Mouse (Mus musculus) myocyte (in vitro differentiated cells): Measurements from ENCODE around the gene Ccdc42. TPM values are rescaled to one million over a fixed set of nuclear protein-coding genes. Genes with fewer than 3 reads are reported as not detected.

ENCODE experiments used
- H3K27me3 ChIP-seq: one replicate; pipeline ENCODE4 v1.6.1; 2011; ENCODE audit not compliant: control insufficient read depth, insufficient read depth, insufficient read length
- H3K36me3 ChIP-seq: one replicate; pipeline ENCODE4 v1.6.1; 2011; ENCODE audit not compliant: control insufficient read depth, insufficient read depth
- H3K4me2 ChIP-seq: one replicate; pipeline ENCODE4 v1.6.1; 2011; ENCODE audit warnings: low read depth, control low read depth
- H3K4me3 ChIP-seq: one replicate; pipeline ENCODE4 v1.5.1; 2011; ENCODE audit warnings: mild to moderate bottlenecking, control low read depth, moderate library complexity
- H3K79me2 ChIP-seq: one replicate; pipeline ENCODE4 v1.6.1; 2011; ENCODE audit not compliant: control insufficient read depth, insufficient read depth
- H3ac ChIP-seq: one replicate; pipeline ENCODE4 v1.6.1; 2011; ENCODE audit not compliant: control insufficient read depth, insufficient read length
- CEBPB ChIP-seq: IDR thresholded peaks from 2 replicates; pipeline ENCODE4 v1.6.1; 2011; ENCODE audit warnings: mild to moderate bottlenecking, moderate library complexity; ENCODE audit not compliant: poor library complexity, insufficient read depth, severe bottlenecking
- E2F4 ChIP-seq: IDR thresholded peaks from one replicate; pipeline ENCODE4 v1.6.1; 2011; ENCODE audit warnings: mild to moderate bottlenecking, control low read depth, moderate library complexity; ENCODE audit not compliant: insufficient read depth
- MAX ChIP-seq: IDR thresholded peaks from one replicate; pipeline ENCODE4 v1.6.1; 2011; ENCODE audit warnings: low read depth, mild to moderate bottlenecking, control low read depth
- MYOD1 ChIP-seq, 3 experiments: IDR thresholded peaks; one replicate each; pipeline ENCODE4 v1.6.1; 2011; ENCODE audit warnings: control low read depth in 2 of 3, low read depth in 2 of 3, mild to moderate bottlenecking in 2 of 3, moderate library complexity in 1 of 3; ENCODE audit not compliant: insufficient read length in 2 of 3, control insufficient read depth in 1 of 3
- MYOG ChIP-seq, 3 experiments: IDR thresholded peaks; one replicate each; pipeline ENCODE4 v1.6.1; 2011; ENCODE audit warnings: control low read depth in 2 of 3, low read depth in 2 of 3, mild to moderate bottlenecking in 2 of 3; ENCODE audit not compliant: insufficient read length in 2 of 3, control insufficient read depth in 1 of 3, insufficient read depth in 1 of 3
- POLR2A ChIP-seq: IDR thresholded peaks from one replicate; pipeline ENCODE4 v1.6.1; 2011; ENCODE audit warnings: low read depth, mild to moderate bottlenecking, control low read depth, moderate library complexity; ENCODE audit not compliant: insufficient read length
- POLR2AphosphoS2 ChIP-seq: IDR thresholded peaks from one replicate; pipeline ENCODE4 v1.6.1; 2011; ENCODE audit warnings: low read depth, control low read depth; ENCODE audit not compliant: insufficient read length
- REST ChIP-seq: IDR thresholded peaks from one replicate; pipeline ENCODE4 v1.6.1; 2011; ENCODE audit warnings: mild to moderate bottlenecking, control low read depth, moderate library complexity; ENCODE audit not compliant: insufficient read depth, insufficient read length
- SRF ChIP-seq: IDR thresholded peaks from one replicate; pipeline ENCODE4 v1.6.1; 2011; ENCODE audit warnings: low read depth; ENCODE audit not compliant: control insufficient read depth, insufficient read length
- TCF12 ChIP-seq: IDR thresholded peaks from one replicate; pipeline ENCODE4 v1.6.1; 2011; ENCODE audit warnings: mild to moderate bottlenecking, control low read depth; ENCODE audit not compliant: poor library complexity, insufficient read depth, severe bottlenecking
- TCF3 ChIP-seq: IDR thresholded peaks from one replicate; pipeline ENCODE4 v1.6.1; 2011; ENCODE audit warnings: low read depth, control low read depth; ENCODE audit not compliant: insufficient read length
- USF1 ChIP-seq: IDR thresholded peaks from one replicate; pipeline ENCODE4 v1.6.1; 2011; ENCODE audit warnings: low read depth, mild to moderate bottlenecking, control low read depth, moderate library complexity
- polyA plus RNA-seq: library from polyadenylated mRNA; unstranded; fragments of >200 nt; fragmentation: generic; extraction: Trizol; gene quantifications from one replicate; pipeline ENCODE4 v1.2.1, GENCODE M21; 2012; ENCODE audit warnings: missing spikeins

Gene Ccdc42
- polyA plus RNA-seq, 1 experiment: not detected

- Histone ChIP-seq H3ac (no peak overlapping the region), H3K79me2 (no peaks in the 10 kb centered on the region), H3K27me3 (no peaks in the 10 kb centered on the region), H3K4me2 (peak overlapping the region; percentile 75), H3K36me3 (no peaks in the 10 kb centered on the region), H3K4me3 (peak overlapping the region; percentile 14)
- peak; percentile 98 for TF ChIP-seq SRF
- no peak for TF ChIP-seq TCF3
- peak; percentile 63 for TF ChIP-seq CEBPB
Measured at GRCm38 (mm10) chr11:68623225-68623870, 36.5 kb downstream of the Ccdc42 start.

- Histone ChIP-seq H3ac (no peak overlapping the region), H3K4me3 (peak overlapping the region; percentile 14), H3K79me2 (no peaks in the 10 kb centered on the region), H3K27me3 (no peaks in the 10 kb centered on the region), H3K4me2 (peak overlapping the region; percentile 75), H3K36me3 (no peaks in the 10 kb centered on the region)
- TF ChIP-seq MAX (no peak), TCF12 (no peak)
Measured at GRCm38 (mm10) chr11:68623871-68624258, 37.0 kb downstream of the Ccdc42 start.

DNA sequence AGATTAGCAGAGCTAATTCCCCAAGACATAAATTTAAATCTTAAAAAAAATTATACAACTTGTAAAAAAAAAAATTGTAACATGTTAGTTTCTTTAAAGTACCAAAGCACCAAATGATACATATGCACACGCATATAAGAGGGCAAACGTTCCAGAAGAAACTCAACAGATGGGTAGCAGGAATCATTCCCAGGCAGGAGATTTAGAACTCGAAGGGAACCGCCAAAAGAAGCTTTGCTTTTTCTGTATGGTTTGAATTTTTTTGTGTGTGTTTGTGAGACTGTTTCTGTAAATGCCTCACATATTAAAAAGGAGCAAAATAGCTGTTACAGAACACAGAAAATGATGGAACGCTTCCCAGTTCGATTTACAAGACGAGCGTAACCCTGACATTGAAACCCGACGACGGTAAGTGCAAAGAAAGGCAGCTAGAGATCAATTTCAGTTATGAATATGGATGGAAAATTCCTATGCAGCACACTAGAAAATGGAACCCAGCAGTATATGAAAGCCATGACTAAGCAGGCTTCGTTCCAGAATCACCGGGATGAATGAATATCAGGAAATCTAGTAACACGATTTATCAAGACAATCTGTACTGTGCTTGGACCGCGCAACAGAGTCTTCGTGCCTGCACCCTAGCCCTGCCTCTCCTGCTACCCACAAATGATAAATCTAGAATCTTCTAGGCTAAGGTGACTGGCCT lies 44.9 kb downstream of the Ccdc42 start:
- Histone ChIP-seq H3K79me2 (no peaks in the 10 kb centered on the region), H3K4me3 (no peak overlapping the region), H3K4me2 (no peak overlapping the region), H3ac (no peak overlapping the region), H3K36me3 (no peaks in the 10 kb centered on the region), H3K27me3 (no peaks in the 10 kb centered on the region)
- no peak for TF ChIP-seq USF1
- no peak for TF ChIP-seq TCF12
- no peak for TF ChIP-seq POLR2A
- TF ChIP-seq E2F4: no peak
- no peak for TF ChIP-seq MAX
- no peak for TF ChIP-seq MYOD1 (IDR thresholded peaks at IDR 0.05; ENCODE audit: control insufficient read depth in 1 of 3, insufficient read length in 2 of 3, low read depth in 2 of 3)
- TF ChIP-seq MYOG (IDR thresholded peaks at IDR 0.05; ENCODE audit: control insufficient read depth in 1 of 3, insufficient read depth in 1 of 3, insufficient read length in 2 of 3, low read depth in 2 of 3): no peak
- TF ChIP-seq SRF: no peak
- no peak for TF ChIP-seq TCF3
- TF ChIP-seq CEBPB: no peak
- no peak for TF ChIP-seq REST
- TF ChIP-seq POLR2AphosphoS2: no peak

DNA sequence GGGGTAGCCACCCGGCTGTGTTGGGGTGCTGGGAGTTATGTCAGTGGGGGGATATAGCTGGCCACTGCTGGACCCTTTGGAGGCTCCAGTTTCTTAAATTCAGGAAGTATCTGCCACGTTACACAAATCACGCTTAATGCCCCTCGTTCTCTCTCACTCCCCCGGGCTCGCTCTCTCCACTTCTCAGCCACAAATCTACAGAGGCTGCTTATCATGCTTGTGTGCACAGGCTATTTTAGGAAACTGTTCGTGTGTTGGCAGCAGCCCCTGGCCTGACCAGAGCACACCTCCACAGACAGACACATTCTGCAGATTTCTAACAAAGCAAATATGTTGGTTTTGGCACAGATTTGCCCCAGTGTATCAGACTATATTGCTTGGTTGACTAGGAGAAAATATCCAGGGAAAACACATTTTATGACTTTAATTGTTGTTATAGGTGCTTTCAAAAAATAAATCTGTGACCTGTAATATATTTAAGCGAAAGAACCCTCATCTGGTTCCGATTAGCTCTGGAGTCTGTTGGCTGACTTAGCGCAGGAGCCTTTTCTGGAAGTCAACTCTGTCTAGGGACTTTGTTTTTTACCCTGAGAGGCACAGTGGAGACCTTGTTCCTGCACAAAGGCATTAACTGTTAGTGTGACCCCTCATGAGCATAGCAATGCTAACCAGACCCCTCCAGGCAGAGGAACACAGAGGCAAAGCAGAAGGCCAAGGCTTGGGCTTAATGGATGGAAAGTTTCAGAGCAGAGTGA lies 51.2 kb downstream of the Ccdc42 start:
- no peaks in the 10 kb centered on the region for H3K79me2 ChIP-seq
- H3K4me3 ChIP-seq: no peak overlapping the region
- peak overlapping the region; percentile 24 for H3K4me2 ChIP-seq
- TF ChIP-seq POLR2A: no peak
- no peak for TF ChIP-seq CEBPB
- TF ChIP-seq TCF12: no peak
- TF ChIP-seq MYOD1 (IDR thresholded peaks at IDR 0.05; ENCODE audit: control insufficient read depth in 1 of 3, insufficient read length in 2 of 3, low read depth in 2 of 3): no peak
- TF ChIP-seq TCF3: no peak
- TF ChIP-seq USF1: no peak
- no peak for TF ChIP-seq MYOG (IDR thresholded peaks at IDR 0.05; ENCODE audit: control insufficient read depth in 1 of 3, insufficient read depth in 1 of 3, insufficient read length in 2 of 3, low read depth in 2 of 3)
- TF ChIP-seq SRF: no peak
- no peak for TF ChIP-seq POLR2AphosphoS2
- TF ChIP-seq REST: no peak
- TF ChIP-seq E2F4: no peak
- TF ChIP-seq MAX: no peak
- no peak overlapping the region for H3ac ChIP-seq
- no peaks in the 10 kb centered on the region for H3K27me3 ChIP-seq
- no peaks in the 10 kb centered on the region for H3K36me3 ChIP-seq

- H3K36me3 ChIP-seq: no peaks in the 10 kb centered on the region
- H3K4me2 ChIP-seq: no peak overlapping the region
- TF ChIP-seq SRF: no peak
- TF ChIP-seq CEBPB: no peak
- no peak for TF ChIP-seq POLR2A
- no peak for TF ChIP-seq MYOD1 (IDR thresholded peaks at IDR 0.05; ENCODE audit: control insufficient read depth in 1 of 3, insufficient read length in 2 of 3, low read depth in 2 of 3)
- no peak for TF ChIP-seq TCF3
- no peak for TF ChIP-seq MAX
- TF ChIP-seq MYOG (IDR thresholded peaks at IDR 0.05; ENCODE audit: control insufficient read depth in 1 of 3, insufficient read depth in 1 of 3, insufficient read length in 2 of 3, low read depth in 2 of 3): no peak
- no peak for TF ChIP-seq TCF12
- TF ChIP-seq REST: no peak
- no peak for TF ChIP-seq E2F4
- TF ChIP-seq POLR2AphosphoS2: no peak
- no peak for TF ChIP-seq USF1
- H3K79me2 ChIP-seq: no peaks in the 10 kb centered on the region
- H3K27me3 ChIP-seq: no peaks in the 10 kb centered on the region
- no peak overlapping the region for H3ac ChIP-seq
- H3K4me3 ChIP-seq: no peak overlapping the region
Measured at GRCm38 (mm10) chr11:68641361-68641760, 54.5 kb downstream of the Ccdc42 start.
